Mouse (Mus musculus) telencephalon, adult 2 months (tissue): ENCODE measurements around the gene Gm5148.

ENCODE experiments used
- DNase-seq: peaks from one replicate; pipeline ENCODE4 v3.0.0-alpha.2; 2011; ENCODE audit warnings: low read depth, low spot score

Gene Gm5148

GRCm38 (mm10) chr3:37724171-37724804 lies at the start of gene Gm5148:
TSS of gene Gm5148 (minus strand) at chr3:37724490.
- no peak for DNase-seq

- DNase-seq, result no peak
These were observed 46.7 kb upstream of the Gm5148 start for GRCm38 (mm10) chr3:37770951-37771350.

DNA sequence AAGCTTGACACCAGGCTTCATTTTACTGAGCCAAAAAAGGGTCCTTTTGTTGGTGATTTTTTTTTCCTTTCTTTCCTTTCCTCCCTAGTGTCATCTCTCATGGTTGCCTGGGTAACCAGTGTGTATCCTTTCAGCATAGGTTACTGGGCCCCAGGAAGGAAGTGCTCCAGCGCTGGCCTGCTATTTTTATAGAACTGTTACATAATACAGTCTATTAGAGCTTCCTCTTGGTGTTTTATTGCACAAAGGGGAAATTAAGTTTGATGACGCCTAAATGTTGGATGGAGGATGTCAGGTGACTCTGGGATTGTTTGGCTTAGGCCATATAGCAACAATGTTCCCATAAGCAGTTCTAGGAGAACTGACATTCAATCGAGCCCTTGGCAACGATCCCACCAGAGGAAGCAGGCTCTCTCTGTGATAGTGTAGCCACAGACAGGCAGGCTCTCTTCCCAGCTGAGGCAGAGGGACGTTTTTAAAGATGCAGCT lies 45.0 kb upstream of the Gm5148 start:
- peak; percentile 80 for DNase-seq

DNA sequence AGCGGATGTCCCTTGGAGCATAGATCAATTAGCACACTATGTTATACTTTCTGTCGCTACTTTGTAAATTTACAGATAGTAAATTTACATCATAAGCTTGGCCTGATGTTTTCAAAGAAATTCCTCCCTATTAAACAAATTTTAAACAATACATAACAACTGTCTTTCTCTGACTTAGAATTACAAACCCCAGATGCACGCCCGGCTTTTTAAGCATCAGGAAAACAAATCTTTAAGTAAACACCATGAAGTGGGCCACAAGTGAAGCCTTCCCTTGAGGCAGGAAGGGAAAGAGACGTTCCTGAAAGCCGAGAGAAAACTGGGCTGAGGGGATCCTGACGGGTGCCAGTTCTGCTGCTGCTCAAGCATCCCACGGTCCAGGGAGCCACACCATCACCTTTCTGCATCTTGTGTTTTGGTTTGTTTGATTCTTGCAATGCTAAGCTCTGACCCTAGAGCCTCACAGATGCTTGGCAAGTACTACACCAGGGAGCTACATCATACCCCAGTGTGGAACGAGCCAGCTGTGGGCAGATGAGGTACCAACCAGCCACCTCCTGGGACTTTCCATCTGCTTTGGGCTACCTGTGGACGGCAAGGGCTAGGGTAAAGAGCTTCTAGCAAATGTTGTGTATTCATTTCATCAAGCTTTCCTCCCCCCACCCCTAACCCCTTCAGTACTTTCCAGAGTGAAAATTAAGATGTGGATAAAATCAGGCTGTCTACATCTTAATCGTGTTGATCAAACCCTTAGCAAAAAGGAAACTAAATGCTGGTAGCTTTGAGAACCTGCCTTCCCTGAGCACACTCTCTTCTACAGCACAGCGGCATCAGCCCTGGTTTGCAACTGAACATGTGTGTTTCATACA lies 43.1 kb upstream of the Gm5148 start:
- DNase-seq, result no peak

DNA sequence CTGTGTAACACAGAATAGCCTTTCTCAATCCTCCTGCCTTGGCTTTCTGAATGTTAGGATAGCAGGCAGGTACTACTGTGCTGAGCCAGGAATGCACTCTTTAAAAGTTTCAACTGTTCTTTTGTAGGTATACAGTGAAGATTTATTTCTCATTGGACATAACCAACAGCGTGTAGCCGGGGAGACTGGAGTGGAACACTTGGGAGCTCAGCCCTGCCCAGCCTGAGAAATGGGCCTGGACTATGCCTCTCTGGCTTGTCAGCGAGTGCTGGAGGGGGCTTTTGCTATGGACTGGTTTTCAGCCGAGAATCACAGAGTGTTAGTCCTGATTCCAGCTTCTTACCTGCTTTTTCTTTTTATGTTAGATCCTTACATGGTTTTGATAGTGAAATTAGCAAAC lies 42.3 kb upstream of the Gm5148 start:
- DNase-seq, result no peak

- no peak for DNase-seq
These were observed 41.7 kb upstream of the Gm5148 start for GRCm38 (mm10) chr3:37765971-37766370.

GRCm38 (mm10) chr3:37765275-37765674 lies 41.0 kb upstream of the Gm5148 start:
- no peak for DNase-seq

DNA sequence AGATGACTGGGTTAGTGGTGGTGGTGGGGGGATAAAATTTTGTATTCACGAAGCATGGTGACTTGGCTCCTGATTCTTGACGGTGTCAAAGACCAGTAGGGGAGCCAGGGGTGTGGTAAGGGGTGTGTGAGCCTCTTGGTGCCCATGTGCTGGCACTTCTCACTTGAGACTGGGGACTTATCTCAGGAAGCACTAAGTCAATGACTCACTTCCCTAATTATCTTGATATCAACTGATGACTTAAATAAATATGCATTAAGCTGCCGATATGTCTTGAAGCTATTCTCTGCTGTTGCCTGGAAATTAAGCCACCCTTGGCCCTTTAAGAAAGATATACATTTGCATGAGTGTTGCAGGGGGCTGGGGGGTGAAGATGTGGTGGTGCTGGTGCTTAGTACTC lies 38.0 kb upstream of the Gm5148 start:
- DNase-seq, result no peak

DNA sequence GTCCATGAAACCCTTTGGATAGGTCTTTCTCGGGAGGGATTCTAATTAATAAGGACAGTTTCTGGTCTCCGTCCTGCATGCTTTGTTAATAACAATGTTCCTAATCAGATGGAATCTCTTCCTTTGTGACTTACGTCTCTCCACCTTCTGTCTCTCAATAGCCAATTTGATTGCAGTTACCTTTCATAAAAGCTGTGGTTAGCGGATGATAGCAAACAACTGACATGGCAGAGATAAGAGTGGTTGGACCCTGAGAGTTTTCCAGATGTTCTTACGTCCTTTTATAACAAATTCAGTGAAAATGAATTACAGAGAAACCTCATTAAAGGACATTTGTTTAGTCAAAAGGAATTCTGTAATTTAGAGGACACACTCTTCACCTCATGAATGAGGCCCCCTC lies 37.5 kb upstream of the Gm5148 start:
- DNase-seq, result no peak

- no peak for DNase-seq
These were observed 36.6 kb upstream of the Gm5148 start for GRCm38 (mm10) chr3:37760866-37761265.

GRCm38 (mm10) chr3:37758611-37759322 lies 34.5 kb upstream of the Gm5148 start:
- DNase-seq, result no peak

DNA sequence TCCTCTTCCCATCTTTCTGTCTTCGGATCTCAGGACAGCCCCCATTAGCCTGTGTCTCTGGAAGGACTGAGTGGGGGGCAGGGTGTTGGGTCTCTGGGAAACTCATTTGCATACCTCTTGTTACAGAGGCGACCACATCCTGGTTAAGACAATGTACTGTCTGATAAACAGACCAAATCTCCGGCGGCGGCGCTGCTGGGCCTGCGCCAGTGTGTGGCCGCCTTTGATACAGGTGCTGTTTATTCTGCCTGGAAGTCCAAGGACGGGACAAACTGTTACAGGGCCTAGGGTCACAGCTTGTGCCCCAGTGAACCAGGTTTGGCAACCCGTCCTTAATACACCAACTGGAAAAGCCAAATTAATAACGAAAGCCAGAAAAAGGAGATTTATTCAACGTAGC lies 33.8 kb upstream of the Gm5148 start:
- no peak for DNase-seq

DNA sequence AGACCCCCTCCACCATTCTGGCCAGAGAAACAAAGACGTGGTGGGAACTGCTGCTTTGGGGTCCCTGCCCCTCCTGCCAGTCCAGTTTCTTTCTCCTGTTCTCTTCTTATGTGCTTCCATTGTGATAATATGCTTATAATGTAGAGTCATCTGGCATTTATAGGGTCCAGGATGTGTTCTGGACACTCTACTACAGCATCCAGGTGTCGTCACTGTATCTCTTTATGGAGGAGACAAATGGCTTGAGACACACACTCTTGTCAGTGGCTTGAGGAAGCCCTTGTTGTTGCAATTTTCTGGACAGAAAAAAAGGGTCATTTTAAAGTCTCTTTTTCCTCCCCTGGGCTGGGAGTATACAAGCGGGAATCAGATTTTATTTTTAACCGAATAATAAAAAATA lies 33.3 kb upstream of the Gm5148 start:
- no peak for DNase-seq

- no peak for DNase-seq
These were observed 31.7 kb upstream of the Gm5148 start for GRCm38 (mm10) chr3:37756005-37756404.

DNA sequence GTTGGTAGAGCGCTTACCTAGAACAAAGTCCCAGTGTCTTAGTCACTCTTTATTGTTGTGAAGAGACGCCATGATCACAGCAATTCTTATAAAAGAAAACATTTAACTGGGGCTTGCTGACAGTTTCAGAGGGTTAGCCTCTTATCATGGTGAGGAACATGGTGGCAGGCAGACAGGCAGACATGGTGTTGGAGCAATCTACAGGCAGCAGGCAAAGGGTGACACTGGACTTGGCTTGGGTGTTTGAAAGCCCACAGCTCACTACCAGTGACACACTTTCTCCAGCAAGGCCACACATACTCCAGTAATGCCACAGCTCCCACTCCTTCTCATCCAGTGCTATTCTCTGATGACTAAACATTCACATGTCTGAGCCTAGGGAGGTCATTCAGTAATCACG lies 30.3 kb upstream of the Gm5148 start:
- DNase-seq, result no peak

GRCm38 (mm10) chr3:37753148-37753547 lies 28.9 kb upstream of the Gm5148 start:
- no peak for DNase-seq

- DNase-seq, result no peak
These were observed 23.9 kb upstream of the Gm5148 start for GRCm38 (mm10) chr3:37748002-37748733.

- DNase-seq, result no peak
These were observed 23.1 kb upstream of the Gm5148 start for GRCm38 (mm10) chr3:37747258-37748001.

DNA sequence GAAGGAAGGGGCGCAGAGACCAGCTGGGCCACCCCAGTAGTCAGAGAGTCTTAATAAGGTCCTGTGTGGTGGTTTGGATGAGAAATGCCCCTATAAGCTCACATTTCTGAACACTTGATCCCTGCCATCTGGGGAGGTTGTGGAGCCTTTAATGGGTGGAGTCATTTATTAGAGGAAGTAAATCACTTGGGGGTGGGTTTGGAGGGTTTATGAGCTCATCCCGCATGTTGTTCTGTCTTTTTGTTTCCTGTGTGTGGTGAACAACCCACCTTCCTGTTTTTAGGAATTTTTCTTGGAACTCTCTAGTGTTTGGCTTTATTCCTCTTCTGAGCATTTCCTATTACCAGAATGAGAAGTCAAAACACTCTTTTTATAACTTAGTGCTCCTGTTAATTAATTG lies 19.8 kb upstream of the Gm5148 start:
- DNase-seq, result no peak

- DNase-seq, result no peak
These were observed 15.7 kb upstream of the Gm5148 start for GRCm38 (mm10) chr3:37739996-37740395.
